Mouse (Mus musculus) limb, embryonic 13.5 days (tissue): ENCODE data around the gene Olfr1367. TPM values are rescaled to one million over a fixed set of nuclear protein-coding genes. Genes with fewer than 3 reads are reported as not detected.
"Not testable (repeated sequence)": the region's sequence is repeated elsewhere in the genome, so short reads cannot be mapped to it uniquely, and the experiment has no call there.

Experiments used
- ATAC-seq: fragments of 200-750 bp; cut with Nextera tagmentation; 2 replicates; pipeline ENCODE4 v1.8.0; 2017; ENCODE audit warnings: low read depth, moderate number of reproducible peaks, moderate TSS enrichment; ENCODE audit not compliant: low FRiP score
- H3K27ac ChIP-seq: fragments of 300-500 bp; sonication (generic); 2 replicates; pipeline ENCODE4 v1.5.1; 2015; ENCODE audit warnings: inconsistent platforms, mild to moderate bottlenecking, moderate library complexity
- H3K27me3 ChIP-seq: fragments of 300-500 bp; sonication (generic); 2 replicates; pipeline ENCODE4 v1.6.1; 2015; ENCODE audit warnings: mild to moderate bottlenecking, inconsistent platforms
- H3K36me3 ChIP-seq: fragments of 300-500 bp; sonication (generic); 2 replicates; pipeline ENCODE4 v1.6.1; 2015; ENCODE audit warnings: inconsistent platforms, mild to moderate bottlenecking, moderate library complexity
- H3K4me1 ChIP-seq: fragments of 300-500 bp; sonication (generic); 2 replicates; pipeline ENCODE4 v1.6.1; 2015; ENCODE audit warnings: inconsistent platforms
- H3K4me2 ChIP-seq: fragments of 300-500 bp; sonication (generic); replicated peaks from 2 replicates; pipeline ENCODE4 v1.6.1; 2015; ENCODE audit warnings: inconsistent platforms, mild to moderate bottlenecking, moderate library complexity
- H3K4me3 ChIP-seq: fragments of 300-500 bp; sonication (generic); 2 replicates; pipeline ENCODE4 v1.5.1; 2015; ENCODE audit warnings: moderate library complexity, mild to moderate bottlenecking, inconsistent platforms
- H3K9ac ChIP-seq: fragments of 300-500 bp; sonication (generic); 2 replicates; pipeline ENCODE4 v1.6.1; 2015; ENCODE audit warnings: mild to moderate bottlenecking, inconsistent platforms
- H3K9me3 ChIP-seq: fragments of 300-500 bp; sonication (generic); 2 replicates; pipeline ENCODE4 v1.6.1; 2016; ENCODE audit warnings: inconsistent platforms
- WGBS: fragments of 180-500 bp; shearing (Covaris S2); methylation state at CpG from one replicate; pipeline ENCODE4 v1.1.7; 2015; 5-methylcytosine and 5-hydroxymethylcytosine counted together
- polyA plus RNA-seq: library from polyadenylated mRNA; unstranded; fragments of >200 nt; fragmentation: Nextera tagmentation; extraction: Ambion mirVana; gene quantifications from 2 replicates; pipeline ENCODE4 v1.2.1, GENCODE M21; 2015

The Olfr1367 gene
- polyA plus RNA-seq, 1 experiment from 2014 or later: not detected

DNA sequence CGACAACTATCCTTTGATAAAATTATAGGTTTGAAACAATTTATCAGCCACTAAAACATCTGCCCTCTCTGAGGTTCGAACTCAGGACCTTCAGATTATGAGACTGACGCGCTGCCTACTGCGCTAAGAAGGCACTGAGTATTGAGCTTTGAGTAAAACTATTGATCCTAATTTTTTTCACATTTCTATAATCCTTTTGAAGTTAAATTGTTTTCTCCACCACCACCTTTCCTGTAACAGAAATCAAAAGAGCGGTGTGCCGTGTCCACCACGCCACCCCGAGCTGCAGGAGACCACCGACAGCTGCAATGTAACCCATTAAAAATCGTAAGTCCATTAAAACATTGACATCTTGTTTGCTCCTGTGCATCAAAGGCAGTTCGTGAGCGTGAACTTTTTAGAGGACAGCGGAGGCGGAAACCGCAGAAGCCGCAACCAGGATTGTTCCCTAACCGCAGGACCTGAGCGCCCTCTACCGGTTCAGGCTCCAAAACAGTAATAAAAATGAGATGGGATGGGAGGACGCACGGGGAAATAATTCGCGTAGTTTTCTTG, 20.0 kb upstream of the Olfr1367 start:
- peak overlapping the region; percentile 46 for H3K4me3 ChIP-seq
- H3K9me3 ChIP-seq: no peaks in the 10 kb centered on the region
- WGBS: under 1% methylated on average over 24 of the region's 24 CpGs
- 0 out of 2 replicates have a peak, but pooled peaks cover 11% of the 10 kb centered on the region for H3K4me1 ChIP-seq
- no peak overlapping the region for H3K27ac ChIP-seq
- ATAC-seq: peak; percentile 66; the same call in 1 of the 2 replicates
- peaks cover 17% of the 10 kb centered on the region; the same call in 1 of the 2 replicates for H3K27me3 ChIP-seq
- H3K36me3 ChIP-seq: no peaks in the 10 kb centered on the region
- peak overlapping the region; percentile 70 for H3K4me2 ChIP-seq
- peak overlapping the region; percentile 53; the same call in 1 of the 2 replicates for H3K9ac ChIP-seq

DNA sequence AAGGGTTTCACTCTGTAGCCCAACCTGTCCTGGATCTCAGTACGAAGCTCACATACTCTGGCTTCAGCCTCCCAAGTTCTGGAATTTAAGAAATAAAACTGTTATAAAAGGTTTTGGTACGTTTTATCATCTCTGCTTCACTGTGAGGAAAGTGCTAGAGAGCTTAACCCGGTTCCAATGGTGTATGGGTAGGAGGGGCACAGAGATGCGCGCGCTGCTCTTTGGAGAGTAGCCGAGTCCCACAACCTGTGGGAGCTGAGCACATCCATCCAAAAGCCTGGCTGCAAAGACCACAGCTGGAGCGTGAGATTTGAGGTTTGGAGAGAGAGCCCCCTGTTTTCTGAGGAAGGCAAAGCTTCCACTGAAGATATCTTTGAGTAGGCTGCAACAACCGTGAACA, 19.3 kb upstream of the Olfr1367 start:
- H3K4me1 ChIP-seq: 0 out of 2 replicates have a peak, but pooled peaks cover 11% of the 10 kb centered on the region
- peak; percentile 66; the same call in 1 of the 2 replicates for ATAC-seq

DNA sequence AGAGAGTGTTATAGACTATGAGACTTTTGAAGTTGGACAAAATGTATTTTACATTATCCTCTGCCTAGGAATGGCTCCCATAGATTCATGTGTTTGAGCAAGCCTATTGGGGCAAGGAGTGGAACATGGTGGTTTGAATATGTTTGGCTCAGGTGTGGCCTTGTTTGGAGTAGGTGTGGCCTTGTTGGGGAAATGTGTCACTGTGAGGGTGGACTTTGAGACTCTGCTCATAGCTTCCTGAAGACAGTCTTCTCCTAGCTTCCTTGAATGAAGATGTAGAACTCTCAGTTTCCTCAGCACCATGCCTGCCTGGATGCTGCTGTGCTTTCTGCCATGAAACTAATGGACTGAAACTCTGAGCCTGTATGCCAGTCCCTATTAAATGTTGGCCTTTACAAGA, 3.9 kb downstream of the Olfr1367 start:
- no peaks in the 10 kb centered on the region for H3K4me1 ChIP-seq
- ATAC-seq: no peak
- no peak overlapping the region for H3K4me3 ChIP-seq
- no peak overlapping the region for H3K4me2 ChIP-seq
- no peaks in the 10 kb centered on the region for H3K27me3 ChIP-seq
- no peak overlapping the region for H3K9ac ChIP-seq
- H3K9me3 ChIP-seq: no peaks in the 10 kb centered on the region
- H3K36me3 ChIP-seq: no peaks in the 10 kb centered on the region
- H3K27ac ChIP-seq: no peak overlapping the region

More for the DNA sequence above, 19.3 kb upstream of the Olfr1367 start:
- under 1% methylated on average over 9 of the region's 9 CpGs for WGBS
- Histone ChIP-seq H3K4me2 (peak overlapping the region; percentile 70), H3K4me3 (peak overlapping the region; percentile 46), H3K9me3 (no peaks in the 10 kb centered on the region), H3K27ac (no peak overlapping the region), H3K36me3 (no peaks in the 10 kb centered on the region), H3K9ac (peak overlapping the region; percentile 53), H3K27me3 (peaks cover 14% of the 10 kb centered on the region; the same call in 1 of the 2 replicates)

DNA sequence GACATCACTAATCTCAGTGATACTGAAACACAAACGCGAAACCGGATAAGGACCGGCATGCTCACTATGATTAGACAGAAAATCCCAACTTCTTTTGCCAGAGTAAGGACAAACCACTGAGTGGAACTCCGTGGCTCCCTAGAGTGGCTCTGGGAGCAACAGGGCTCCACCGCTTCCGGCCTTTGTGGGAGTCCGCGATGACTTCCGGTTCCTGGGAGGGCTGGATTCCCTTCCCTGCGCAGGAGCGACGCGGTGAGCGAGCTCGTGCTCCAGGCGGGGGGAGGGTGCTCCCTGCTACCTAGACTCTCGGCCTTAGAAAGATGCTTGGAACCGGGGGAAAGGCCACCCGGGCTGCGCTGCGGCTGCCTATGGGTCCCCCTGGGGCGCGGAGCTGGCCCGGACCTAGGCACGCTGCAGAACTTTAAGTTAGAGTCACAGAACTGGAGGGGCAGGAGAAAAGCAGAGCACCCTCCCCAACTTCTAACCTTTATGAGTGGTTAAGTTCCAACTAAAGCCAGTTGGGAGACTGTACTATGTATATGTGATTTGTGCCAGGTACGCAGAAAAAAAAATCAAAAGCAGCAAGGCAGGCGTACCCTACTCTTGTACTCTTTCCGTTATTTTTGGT, 16.0 kb downstream of the Olfr1367 start, which contains the start of gene Zscan12:
TSS of gene Zscan12 (plus strand) at position 200 of the 628 bp plus-strand sequence.
- Histone ChIP-seq H3K4me2 (peak within 1 kb of the TSS; percentile 64), H3K9ac (peak within 1 kb of the TSS; percentile 93), H3K27ac (peak within 1 kb of the TSS; percentile 87), H3K9me3 (no peaks in the 10 kb centered on the region), H3K27me3 (no peaks in the 10 kb centered on the region), H3K4me1 (peaks cover 22% of the 10 kb centered on the region), H3K36me3 (peaks cover 11% of the 10 kb centered on the region; the same call in 1 of the 2 replicates), H3K4me3 (peak within 1 kb of the TSS; percentile 76)
- 1% methylated on average over 29 of the region's 29 CpGs for WGBS
- peak; percentile 98 for ATAC-seq

DNA sequence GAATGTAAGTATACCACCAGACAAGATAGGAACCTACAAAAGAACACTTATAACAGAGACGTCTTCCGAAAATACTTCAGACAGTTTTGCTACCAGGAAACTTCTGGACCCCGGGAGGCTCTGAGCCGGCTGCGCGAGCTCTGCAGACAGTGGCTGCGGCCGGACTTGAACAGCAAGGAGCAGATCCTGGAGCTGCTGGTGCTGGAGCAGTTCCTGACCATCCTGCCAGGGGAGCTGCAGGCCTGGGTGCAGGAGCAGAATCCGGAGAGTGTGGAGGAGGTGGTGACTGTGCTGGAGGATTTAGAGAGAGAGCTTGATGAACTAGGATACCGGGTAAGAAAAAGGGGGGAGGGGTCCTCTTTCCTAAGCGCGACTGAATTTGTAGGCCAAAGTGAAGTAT, 17.0 kb downstream of the Olfr1367 start:
- WGBS: 72% methylated on average over 12 of the region's 12 CpGs
- ATAC-seq: no peak
- H3K4me3 ChIP-seq: peak overlapping the region; percentile 76
- H3K9me3 ChIP-seq: no peaks in the 10 kb centered on the region
- no peak overlapping the region for H3K27ac ChIP-seq
- peaks cover 19% of the 10 kb centered on the region for H3K36me3 ChIP-seq
- peaks cover 22% of the 10 kb centered on the region for H3K4me1 ChIP-seq
- peak overlapping the region; percentile 64 for H3K4me2 ChIP-seq
- H3K27me3 ChIP-seq: no peaks in the 10 kb centered on the region
- H3K9ac ChIP-seq: peak overlapping the region; percentile 93

DNA sequence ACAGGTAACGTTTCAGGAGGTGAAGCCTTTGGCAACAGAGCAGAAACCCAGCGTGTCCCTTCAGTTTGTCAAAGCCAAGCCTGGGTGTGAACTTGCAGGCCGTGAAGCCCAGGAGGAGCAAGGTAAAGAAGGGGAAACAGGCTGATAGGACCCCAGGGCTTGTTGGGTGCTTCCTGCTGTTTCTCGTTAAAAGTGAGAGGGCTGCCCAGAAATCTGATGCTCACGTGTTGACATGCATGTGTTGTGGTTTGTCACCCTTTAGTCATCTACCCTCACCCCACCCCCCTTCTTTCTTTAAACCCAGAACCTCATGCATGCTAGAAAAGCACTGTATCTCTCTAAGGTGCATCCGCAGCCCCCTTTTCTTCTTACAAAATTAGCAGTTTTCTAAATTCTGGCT, 19.9 kb downstream of the Olfr1367 start:
- Histone ChIP-seq H3K27ac (no peak overlapping the region), H3K4me1 (peaks cover 22% of the 10 kb centered on the region), H3K36me3 (peaks cover 48% of the 10 kb centered on the region), H3K9ac (no peak overlapping the region; the same call in 1 of the 2 replicates), H3K27me3 (no peaks in the 10 kb centered on the region), H3K9me3 (no peaks in the 10 kb centered on the region), H3K4me2 (no peak overlapping the region), H3K4me3 (no peak overlapping the region)
- WGBS: 72% methylated on average over 6 of the region's 6 CpGs
- no peak for ATAC-seq

DNA sequence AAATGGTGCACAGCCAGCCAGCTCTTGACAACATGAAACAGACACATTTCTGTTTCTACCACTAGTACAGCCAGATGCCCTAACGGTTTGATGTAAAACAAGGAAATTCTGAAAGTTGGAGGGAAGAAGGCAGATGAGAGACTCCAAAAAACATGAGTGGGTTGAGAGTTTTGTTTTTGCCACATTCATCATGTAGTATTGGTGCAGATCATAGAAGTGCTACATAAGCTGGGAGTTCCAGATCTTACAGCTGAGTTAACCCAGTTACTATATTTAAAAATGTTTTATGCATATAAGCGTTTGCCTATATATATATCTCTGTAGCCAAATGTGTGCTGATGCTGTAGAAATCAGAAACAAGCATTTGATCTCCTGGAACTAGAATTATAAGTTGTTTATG, 26.0 kb downstream of the Olfr1367 start:
- WGBS: 87% methylated on average over 2 of the region's 2 CpGs
- Histone ChIP-seq H3K27ac (no peak overlapping the region), H3K36me3 (peaks cover 40% of the 10 kb centered on the region), H3K27me3 (no peaks in the 10 kb centered on the region), H3K9ac (no peak overlapping the region), H3K4me3 (no peak overlapping the region), H3K9me3 (no peaks in the 10 kb centered on the region), H3K4me2 (no peak overlapping the region), H3K4me1 (no peaks in the 10 kb centered on the region)
- ATAC-seq: no peak

DNA sequence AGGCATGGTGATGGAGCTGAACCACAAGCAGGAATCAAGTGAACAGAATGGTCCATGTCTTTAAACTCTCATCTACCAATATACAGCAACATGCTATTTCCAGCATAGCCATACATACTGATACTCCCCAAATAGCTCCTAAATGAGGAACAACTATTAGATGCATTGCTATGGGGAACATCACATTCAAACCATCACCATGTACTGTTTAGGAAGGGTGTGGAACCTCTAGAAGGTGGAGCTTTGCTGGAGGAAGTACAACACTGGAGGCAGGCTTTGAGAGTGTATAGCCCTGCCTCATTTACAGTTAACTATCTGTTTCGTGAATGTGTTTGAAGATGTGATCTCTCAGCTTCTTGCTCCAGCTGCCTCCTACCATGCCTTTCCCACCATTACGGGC, 31.1 kb downstream of the Olfr1367 start:
- H3K9me3 ChIP-seq: no peaks in the 10 kb centered on the region
- 87% methylated on average over 2 of the region's 2 CpGs for WGBS

DNA sequence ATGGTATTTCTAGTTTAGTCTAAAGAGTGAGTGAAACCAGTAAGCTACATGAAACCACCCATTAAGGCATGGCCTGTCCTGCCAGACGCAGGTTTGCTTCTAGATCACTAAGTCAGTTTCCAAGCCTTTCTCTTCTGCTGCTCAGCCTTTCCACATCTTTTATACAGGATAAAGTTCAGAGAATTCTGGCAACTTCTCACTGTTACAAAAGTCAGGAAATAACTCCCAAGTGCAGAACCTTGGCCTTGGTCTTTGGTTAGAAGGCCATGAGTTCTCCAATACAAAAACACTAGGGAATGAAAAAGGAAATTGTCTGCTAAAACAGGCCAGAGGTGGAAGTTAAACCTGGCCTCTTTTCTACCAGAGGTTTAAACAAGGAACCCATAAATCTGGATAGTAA, 48.5 kb downstream of the Olfr1367 start:
- Histone ChIP-seq H3K9ac (no peak overlapping the region), H3K4me3 (no peak overlapping the region), H3K36me3 (peaks cover 87% of the 10 kb centered on the region), H3K4me2 (no peak overlapping the region), H3K9me3 (0 out of 2 replicates have a peak, but pooled peaks cover 5% of the 10 kb centered on the region), H3K27me3 (no peaks in the 10 kb centered on the region), H3K4me1 (no peaks in the 10 kb centered on the region), H3K27ac (no peak overlapping the region)
- 93% methylated on average over 1 of the region's 1 CpGs for WGBS
- ATAC-seq: no peak

More for the DNA sequence above, 31.1 kb downstream of the Olfr1367 start:
- H3K27me3 ChIP-seq: no peaks in the 10 kb centered on the region
- no peak overlapping the region for H3K9ac ChIP-seq
- ATAC-seq: no peak
- no peak overlapping the region for H3K4me2 ChIP-seq
- no peaks in the 10 kb centered on the region for H3K4me1 ChIP-seq
- no peak overlapping the region for H3K27ac ChIP-seq
- H3K4me3 ChIP-seq: no peak overlapping the region
- H3K36me3 ChIP-seq: no peaks in the 10 kb centered on the region; the same call in 1 of the 2 replicates

DNA sequence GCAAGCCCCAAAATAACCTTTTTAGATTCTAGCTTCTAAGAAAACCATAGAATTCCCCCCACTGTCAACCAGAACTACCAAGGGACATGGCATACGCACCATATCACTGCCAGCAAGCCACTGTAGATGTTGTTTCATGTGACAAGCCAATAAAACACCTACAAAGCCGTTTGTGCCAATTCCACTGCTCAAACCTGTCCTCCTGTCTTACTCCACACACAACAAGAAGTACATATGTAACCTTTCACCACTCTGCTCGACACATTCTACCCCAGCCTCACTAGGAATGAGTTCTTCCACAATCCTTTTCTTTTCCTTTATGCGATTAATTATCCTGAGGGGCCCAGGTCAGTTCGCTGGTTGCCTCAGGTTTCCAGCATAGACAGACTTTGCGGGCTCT, 48.9 kb downstream of the Olfr1367 start:
- H3K27ac ChIP-seq: no peak overlapping the region
- H3K36me3 ChIP-seq: peaks cover 83% of the 10 kb centered on the region
- no peak overlapping the region for H3K4me3 ChIP-seq
- no peaks in the 10 kb centered on the region for H3K4me1 ChIP-seq
- no peak overlapping the region for H3K9ac ChIP-seq
- 84% methylated on average over 6 of the region's 6 CpGs for WGBS
- ATAC-seq: no peak
- H3K27me3 ChIP-seq: no peaks in the 10 kb centered on the region
- no peak overlapping the region for H3K4me2 ChIP-seq
- 0 out of 2 replicates have a peak, but pooled peaks cover 5% of the 10 kb centered on the region for H3K9me3 ChIP-seq

DNA sequence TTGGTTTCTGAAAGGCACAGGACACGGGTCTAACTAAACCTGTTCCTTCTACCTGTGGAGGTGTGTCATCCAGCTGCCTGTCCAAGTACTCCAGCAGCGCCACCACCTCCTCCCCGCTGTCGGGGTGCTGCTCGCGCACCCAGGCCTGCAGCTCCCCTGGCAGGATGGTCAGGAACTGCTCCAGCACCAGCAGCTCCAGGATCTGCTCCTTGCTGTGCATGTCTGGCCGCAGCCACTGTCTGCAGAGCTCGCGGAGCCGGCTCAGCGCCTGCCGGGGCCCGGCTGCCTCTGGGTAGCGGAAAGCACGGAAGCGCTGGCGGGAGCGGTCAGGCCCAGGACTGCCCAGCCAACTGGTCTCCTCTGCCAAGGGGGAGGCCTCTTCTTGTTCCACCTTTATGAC, 49.3 kb downstream of the Olfr1367 start:
- not testable (repeated sequence) for H3K4me3 ChIP-seq, H3K27ac ChIP-seq, H3K4me2 ChIP-seq, ATAC-seq, H3K9ac ChIP-seq, H3K9me3 ChIP-seq, H3K27me3 ChIP-seq, H3K4me1 ChIP-seq
- H3K36me3 ChIP-seq: peaks cover 78% of the 10 kb centered on the region
- 95% methylated on average over 13 of the region's 18 CpGs for WGBS

DNA sequence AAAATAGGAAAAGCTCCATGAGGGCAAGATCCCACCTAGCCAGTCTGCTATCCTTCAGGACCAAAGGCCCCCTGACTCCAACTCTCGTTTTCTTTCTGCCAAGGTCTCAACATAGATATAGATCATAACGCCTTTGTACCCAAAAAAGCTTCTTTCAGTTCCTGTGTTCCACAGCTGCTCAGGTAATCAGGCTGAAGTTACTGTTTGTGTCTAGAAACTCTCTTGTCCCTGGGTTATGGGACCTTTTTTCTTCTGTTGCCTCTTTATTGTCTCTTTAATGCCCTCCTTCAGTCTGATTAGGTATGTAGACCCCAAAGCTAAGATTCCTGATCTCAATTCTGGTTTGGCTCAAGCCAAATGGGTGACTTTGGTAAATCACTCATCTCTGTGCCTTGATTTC, 50.8 kb downstream of the Olfr1367 start:
- no peaks in the 10 kb centered on the region for H3K27me3 ChIP-seq
- no peak overlapping the region for H3K9ac ChIP-seq
- peaks cover 11% of the 10 kb centered on the region for H3K4me1 ChIP-seq
- H3K4me2 ChIP-seq: no peak overlapping the region
- H3K4me3 ChIP-seq: no peak overlapping the region
- H3K27ac ChIP-seq: no peak overlapping the region
- WGBS: 96% methylated on average over 2 of the region's 2 CpGs
- peaks cover 64% of the 10 kb centered on the region for H3K36me3 ChIP-seq
- ATAC-seq: no peak
- H3K9me3 ChIP-seq: no peaks in the 10 kb centered on the region
